Mouse (Mus musculus): ENCODE data around the gene Lmtk2. TPM values are rescaled to one million over a fixed set of nuclear protein-coding genes. Genes with fewer than 3 reads are reported as not detected.

Lmtk2 gene
- total and polyA plus RNA-seq, 2 experiments from 2014 or later, result 7.4 to 63.9 TPM

GRCm38 (mm10) chr5:144232531-144232930 is 132.3 kb downstream of the Lmtk2 start:
- Histone ChIP-seq H3K4me1 (ENCODE audit: insufficient read depth) (no peaks in the 10 kb centered on the region), H3K36me3 (ENCODE audit: insufficient read depth) (no peaks in the 10 kb centered on the region), H3K4me2 (ENCODE audit: low read depth) (no peak overlapping the region), H3K9ac (no peak overlapping the region), H3K27ac (ENCODE audit: low read depth, low read length) (no peak overlapping the region), H3K4me3 (ENCODE audit: low read depth, low read length) (no peak overlapping the region), H3K27me3 (ENCODE audit: insufficient read depth, low read length) (no peaks in the 10 kb centered on the region), H3K9me3 (ENCODE audit: low read length) (no peaks in the 10 kb centered on the region)
- 89% methylated on average over 5 of the region's 5 CpGs for WGBS
- DNase-seq (no peak), ATAC-seq (no peak)
- no peak for TF ChIP-seq CTCF (IDR thresholded peaks at IDR 0.05; ENCODE audit: low read depth)

GRCm38 (mm10) chr5:144234222-144234621 is 134.0 kb downstream of the Lmtk2 start:
- Histone ChIP-seq H3K36me3 (ENCODE audit: insufficient read depth) (no peaks in the 10 kb centered on the region), H3K27me3 (ENCODE audit: insufficient read depth, low read length) (no peaks in the 10 kb centered on the region), H3K27ac (ENCODE audit: low read depth, low read length) (no peak overlapping the region), H3K9ac (no peak overlapping the region), H3K4me3 (ENCODE audit: low read depth, low read length) (no peak overlapping the region), H3K4me2 (ENCODE audit: low read depth) (no peak overlapping the region), H3K9me3 (ENCODE audit: low read length) (no peaks in the 10 kb centered on the region), H3K4me1 (ENCODE audit: insufficient read depth) (no peaks in the 10 kb centered on the region)
- ATAC-seq, result no peak
- no peak for DNase-seq
- TF ChIP-seq CTCF (IDR thresholded peaks at IDR 0.05; ENCODE audit: low read depth), result no peak
- 74% methylated on average over 6 of the region's 6 CpGs for WGBS

DNA sequence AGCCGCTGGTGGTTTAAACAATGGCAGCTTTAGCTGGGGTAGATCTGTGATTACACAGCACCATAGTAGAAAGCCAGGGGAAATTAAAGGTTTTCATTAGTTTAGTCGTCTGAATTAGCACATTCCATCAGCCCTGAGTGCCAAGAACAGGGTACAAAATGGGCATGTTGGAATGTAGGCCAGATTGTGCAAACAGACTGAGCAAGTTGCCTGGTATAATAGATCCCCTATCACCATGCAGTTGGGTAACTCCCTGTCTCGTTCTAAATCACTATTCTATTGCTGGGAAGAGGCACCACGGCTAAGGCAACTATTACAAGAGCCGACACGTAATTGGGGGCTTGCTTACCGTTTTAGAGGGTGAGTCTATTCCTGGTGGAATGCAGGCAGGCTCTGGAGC is 134.5 kb downstream of the Lmtk2 start:
- H3K9me3 ChIP-seq (ENCODE audit: low read length), result no peaks in the 10 kb centered on the region
- TF ChIP-seq CTCF (IDR thresholded peaks at IDR 0.05; ENCODE audit: low read depth), result no peak
- H3K9ac ChIP-seq, result no peak overlapping the region
- H3K27ac ChIP-seq (ENCODE audit: low read depth, low read length), result no peak overlapping the region
- no peaks in the 10 kb centered on the region for H3K36me3 ChIP-seq (ENCODE audit: insufficient read depth)
- no peaks in the 10 kb centered on the region for H3K27me3 ChIP-seq (ENCODE audit: insufficient read depth, low read length)
- no peak overlapping the region for H3K4me2 ChIP-seq (ENCODE audit: low read depth)
- no peak overlapping the region for H3K4me3 ChIP-seq (ENCODE audit: low read depth, low read length)
- no peaks in the 10 kb centered on the region for H3K4me1 ChIP-seq (ENCODE audit: insufficient read depth)
- WGBS, result 60% methylated on average over 7 of the region's 7 CpGs
- ATAC-seq, result no peak
- DNase-seq, result no peak

Other genes with a start within 250 kb of the Lmtk2 start
- gene Ankrd61, start 202.8 kb upstream of the Lmtk2 start, total RNA-seq (2014; rRNA removed), result not detected in 2 replicates
- 0.13 TPM in 1 of 2 replicates, not detected in the other for gene Ankrd61, start 202.8 kb upstream of the Lmtk2 start, polyA plus RNA-seq (2015; fragmentation: Nextera tagmentation; extraction: Ambion mirVana)
- 41.8 and 53.1 TPM in 2 replicates for gene Aimp2, start 190.6 kb upstream of the Lmtk2 start, total RNA-seq (2014; rRNA removed)
- gene Aimp2, start 190.6 kb upstream of the Lmtk2 start, polyA plus RNA-seq (2015; fragmentation: Nextera tagmentation; extraction: Ambion mirVana), result 86.9 and 88.9 TPM in 2 replicates
- 19.6 and 28.4 TPM in 2 replicates for gene Pms2, start 190.5 kb upstream of the Lmtk2 start, total RNA-seq (2014; rRNA removed)
- 14.5 and 19.5 TPM in 2 replicates for gene Pms2, start 190.5 kb upstream of the Lmtk2 start, polyA plus RNA-seq (2015; fragmentation: Nextera tagmentation; extraction: Ambion mirVana)
- 1.2 and 3.0 TPM in 2 replicates for gene Gm42421, start 172.3 kb upstream of the Lmtk2 start, total RNA-seq (2014; rRNA removed)
- 0.50 and 1.2 TPM in 2 replicates for gene Gm42421, start 172.3 kb upstream of the Lmtk2 start, polyA plus RNA-seq (2015; fragmentation: Nextera tagmentation; extraction: Ambion mirVana)
- 3.4 and 3.8 TPM in 2 replicates for gene Rsph10b, start 167.4 kb upstream of the Lmtk2 start, total RNA-seq (2014; rRNA removed)
- 2.3 and 4.3 TPM in 2 replicates for gene Rsph10b, start 167.4 kb upstream of the Lmtk2 start, polyA plus RNA-seq (2015; fragmentation: Nextera tagmentation; extraction: Ambion mirVana)
- gene Ccz1, start 85.6 kb upstream of the Lmtk2 start, total RNA-seq (2014; rRNA removed), result 75.7 and 80.4 TPM in 2 replicates
- 80.5 and 83.8 TPM in 2 replicates for gene Ccz1, start 85.6 kb upstream of the Lmtk2 start, polyA plus RNA-seq (2015; fragmentation: Nextera tagmentation; extraction: Ambion mirVana)
- not detected in 2 replicates for gene Ocm, start 73.8 kb upstream of the Lmtk2 start, total RNA-seq (2014; rRNA removed)
- gene Ocm, start 73.8 kb upstream of the Lmtk2 start, polyA plus RNA-seq (2015; fragmentation: Nextera tagmentation; extraction: Ambion mirVana), result 0.98 TPM in 1 of 2 replicates, not detected in the other
- gene Bhlha15, start 89.8 kb downstream of the Lmtk2 start, total RNA-seq (2014; rRNA removed), result 0.77 TPM in 1 of 2 replicates, not detected in the other
- gene Bhlha15, start 89.8 kb downstream of the Lmtk2 start, polyA plus RNA-seq (2015; fragmentation: Nextera tagmentation; extraction: Ambion mirVana), result 0.11 TPM in 1 of 2 replicates, not detected in the other
- gene Tecpr1, start 123.2 kb downstream of the Lmtk2 start, total RNA-seq (2014; rRNA removed), result 55.9 and 57.7 TPM in 2 replicates
- 25.5 and 32.7 TPM in 2 replicates for gene Tecpr1, start 123.2 kb downstream of the Lmtk2 start, polyA plus RNA-seq (2015; fragmentation: Nextera tagmentation; extraction: Ambion mirVana)
- 17.6 and 26.5 TPM in 2 replicates for gene Bri3, start 144.0 kb downstream of the Lmtk2 start, total RNA-seq (2014; rRNA removed)
- gene Bri3, start 144.0 kb downstream of the Lmtk2 start, polyA plus RNA-seq (2015; fragmentation: Nextera tagmentation; extraction: Ambion mirVana), result 138 and 151 TPM in 2 replicates